Mouse (Mus musculus): ENCODE data around the gene Bola2. TPM values are rescaled to one million over a fixed set of nuclear protein-coding genes. Genes with fewer than 3 reads are reported as not detected.

The Bola2 gene
- polyA plus RNA-seq, 1 experiment from 2014 or later, result 145 TPM

- no peak overlapping the region for H3K27ac ChIP-seq
- H3K9me3 ChIP-seq (replicated peaks; ENCODE audit: low read length), result no peaks in the 10 kb centered on the region
- WGBS, result 86% methylated on average over 3 of the region's 3 CpGs
- DNase-seq (ENCODE audit: low spot score), result no peak
- H3K4me3 ChIP-seq (replicated peaks; ENCODE audit: low read depth, low read length), result no peak overlapping the region
- no peak for TF ChIP-seq CTCF (IDR thresholded peaks at IDR 0.05; ENCODE audit: low read depth)
- H3K9ac ChIP-seq (ENCODE audit: low read depth, low read length), result no peak overlapping the region
- H3K36me3 ChIP-seq (ENCODE audit: insufficient read depth, low read length), result no peaks in the 10 kb centered on the region
- no peaks in the 10 kb centered on the region for H3K4me1 ChIP-seq (replicated peaks; ENCODE audit: insufficient read depth, low read length)
- no peak overlapping the region for H3K4me2 ChIP-seq (ENCODE audit: low read length)
- no peaks in the 10 kb centered on the region for H3K27me3 ChIP-seq (ENCODE audit: insufficient read depth, low read length)
- no peak for ATAC-seq (replicated peaks; ENCODE audit: low FRiP score, low read depth)
These were observed 39.5 kb upstream of the Bola2 start for GRCm38 (mm10) chr7:126655695-126656094.

GRCm38 (mm10) chr7:126657522-126657921, 37.7 kb upstream of the Bola2 start:
- Histone ChIP-seq H3K4me3 (replicated peaks; ENCODE audit: low read depth, low read length) (no peak overlapping the region), H3K9ac (ENCODE audit: low read depth, low read length) (no peak overlapping the region), H3K27me3 (ENCODE audit: insufficient read depth, low read length) (no peaks in the 10 kb centered on the region), H3K4me2 (ENCODE audit: low read length) (no peak overlapping the region), H3K36me3 (ENCODE audit: insufficient read depth, low read length) (no peaks in the 10 kb centered on the region), H3K4me1 (replicated peaks; ENCODE audit: insufficient read depth, low read length) (no peaks in the 10 kb centered on the region), H3K27ac (no peak overlapping the region), H3K9me3 (replicated peaks; ENCODE audit: low read length) (no peaks in the 10 kb centered on the region)
- DNase-seq (ENCODE audit: low spot score) (no peak), ATAC-seq (replicated peaks; ENCODE audit: low FRiP score, low read depth) (no peak)
- no peak for TF ChIP-seq CTCF (IDR thresholded peaks at IDR 0.05; ENCODE audit: low read depth)
- WGBS, result 74% methylated on average over 1 of the region's 1 CpGs

GRCm38 (mm10) chr7:126659771-126660170, 35.4 kb upstream of the Bola2 start:
- H3K36me3 ChIP-seq (ENCODE audit: insufficient read depth, low read length), result peaks cover under 1% of the 10 kb centered on the region; the same call in 1 of the 2 replicates
- no peak overlapping the region for H3K27ac ChIP-seq
- 77% methylated on average over 3 of the region's 3 CpGs for WGBS
- no peak for TF ChIP-seq CTCF (IDR thresholded peaks at IDR 0.05; ENCODE audit: low read depth)
- ATAC-seq (replicated peaks; ENCODE audit: low FRiP score, low read depth) (no peak), DNase-seq (ENCODE audit: low spot score) (no peak)
- H3K9ac ChIP-seq (ENCODE audit: low read depth, low read length), result no peak overlapping the region
- H3K9me3 ChIP-seq (replicated peaks; ENCODE audit: low read length), result no peaks in the 10 kb centered on the region
- no peak overlapping the region for H3K4me2 ChIP-seq (ENCODE audit: low read length)
- H3K27me3 ChIP-seq (ENCODE audit: insufficient read depth, low read length), result no peaks in the 10 kb centered on the region
- H3K4me3 ChIP-seq (replicated peaks; ENCODE audit: low read depth, low read length), result no peak overlapping the region
- H3K4me1 ChIP-seq (replicated peaks; ENCODE audit: insufficient read depth, low read length), result no peaks in the 10 kb centered on the region

- H3K27me3 ChIP-seq (ENCODE audit: insufficient read depth, low read length), result no peaks in the 10 kb centered on the region
- no peak overlapping the region for H3K9ac ChIP-seq (ENCODE audit: low read depth, low read length)
- TF ChIP-seq CTCF (IDR thresholded peaks at IDR 0.05; ENCODE audit: low read depth), result no peak
- no peak overlapping the region for H3K27ac ChIP-seq
- ATAC-seq (replicated peaks; ENCODE audit: low FRiP score, low read depth) (peak; percentile 52; the same call in 1 of the 2 replicates), DNase-seq (ENCODE audit: low spot score) (peak; percentile 22)
- no peak overlapping the region for H3K4me3 ChIP-seq (replicated peaks; ENCODE audit: low read depth, low read length)
- 60% methylated on average over 8 of the region's 8 CpGs for whole genome bisulfite sequencing
- H3K36me3 ChIP-seq (ENCODE audit: insufficient read depth, low read length), result peaks cover 6% of the 10 kb centered on the region; the same call in 1 of the 2 replicates
- no peaks in the 10 kb centered on the region for H3K4me1 ChIP-seq (replicated peaks; ENCODE audit: insufficient read depth, low read length)
- no peaks in the 10 kb centered on the region for H3K9me3 ChIP-seq (replicated peaks; ENCODE audit: low read length)
- no peak overlapping the region for H3K4me2 ChIP-seq (ENCODE audit: low read length)
These were observed 31.6 kb upstream of the Bola2 start for GRCm38 (mm10) chr7:126663646-126664045.

GRCm38 (mm10) chr7:126665269-126665668, 29.9 kb upstream of the Bola2 start:
- TF ChIP-seq CTCF (IDR thresholded peaks at IDR 0.05; ENCODE audit: low read depth), result no peak
- H3K36me3 ChIP-seq (ENCODE audit: insufficient read depth, low read length), result peaks cover 6% of the 10 kb centered on the region; the same call in 1 of the 2 replicates
- H3K4me1 ChIP-seq (replicated peaks; ENCODE audit: insufficient read depth, low read length), result no peaks in the 10 kb centered on the region
- no peak overlapping the region for H3K9ac ChIP-seq (ENCODE audit: low read depth, low read length)
- H3K4me3 ChIP-seq (replicated peaks; ENCODE audit: low read depth, low read length), result no peak overlapping the region
- H3K9me3 ChIP-seq (replicated peaks; ENCODE audit: low read length), result no peaks in the 10 kb centered on the region
- no peak overlapping the region for H3K27ac ChIP-seq
- 93% methylated on average over 3 of the region's 3 CpGs for WGBS
- ATAC-seq (replicated peaks; ENCODE audit: low FRiP score, low read depth) (no peak), DNase-seq (ENCODE audit: low spot score) (no peak)
- no peaks in the 10 kb centered on the region for H3K27me3 ChIP-seq (ENCODE audit: insufficient read depth, low read length)
- no peak overlapping the region for H3K4me2 ChIP-seq (ENCODE audit: low read length)

- ATAC-seq (replicated peaks; ENCODE audit: low FRiP score, low read depth) (no peak), DNase-seq (ENCODE audit: low spot score) (no peak)
- H3K4me1 ChIP-seq (replicated peaks; ENCODE audit: insufficient read depth, low read length), result no peaks in the 10 kb centered on the region
- WGBS, result 81% methylated on average over 9 of the region's 9 CpGs
- no peak overlapping the region for H3K4me2 ChIP-seq (ENCODE audit: low read length)
- H3K27ac ChIP-seq, result no peak overlapping the region
- no peak for TF ChIP-seq CTCF (IDR thresholded peaks at IDR 0.05; ENCODE audit: low read depth)
- no peaks in the 10 kb centered on the region for H3K27me3 ChIP-seq (ENCODE audit: insufficient read depth, low read length)
- no peak overlapping the region for H3K9ac ChIP-seq (ENCODE audit: low read depth, low read length)
- H3K4me3 ChIP-seq (replicated peaks; ENCODE audit: low read depth, low read length), result no peak overlapping the region
- H3K9me3 ChIP-seq (replicated peaks; ENCODE audit: low read length), result no peaks in the 10 kb centered on the region
- H3K36me3 ChIP-seq (ENCODE audit: insufficient read depth, low read length), result peaks cover 19% of the 10 kb centered on the region
These were observed 27.6 kb upstream of the Bola2 start for GRCm38 (mm10) chr7:126667495-126668090.

- Histone ChIP-seq H3K4me3 (replicated peaks; ENCODE audit: low read depth, low read length) (no peak overlapping the region), H3K27ac (peak overlapping the region; percentile 74), H3K9me3 (replicated peaks; ENCODE audit: low read length) (no peaks in the 10 kb centered on the region), H3K4me1 (replicated peaks; ENCODE audit: insufficient read depth, low read length) (no peaks in the 10 kb centered on the region), H3K36me3 (ENCODE audit: insufficient read depth, low read length) (peaks cover 19% of the 10 kb centered on the region), H3K9ac (ENCODE audit: low read depth, low read length) (no peak overlapping the region), H3K27me3 (ENCODE audit: insufficient read depth, low read length) (no peaks in the 10 kb centered on the region), H3K4me2 (ENCODE audit: low read length) (no peak overlapping the region)
- ATAC-seq (replicated peaks; ENCODE audit: low FRiP score, low read depth) (no peak), DNase-seq (ENCODE audit: low spot score) (peak; percentile 63)
- 60% methylated on average over 5 of the region's 5 CpGs for WGBS
- no peak for TF ChIP-seq CTCF (IDR thresholded peaks at IDR 0.05; ENCODE audit: low read depth)
These were observed 26.7 kb upstream of the Bola2 start for GRCm38 (mm10) chr7:126668452-126668851.

Measured in kidney, postnatal 0 days (tissue).